Mouse (Mus musculus): ENCODE results near the gene Rasal3. TPM values are rescaled to one million over a fixed set of nuclear protein-coding genes. Genes with fewer than 3 reads are reported as not detected.

The Rasal3 gene
- polyA plus RNA-seq, 1 experiment: 0.96 TPM

- Histone ChIP-seq H3K9me3 (replicated peaks; ENCODE audit: control insufficient read depth, insufficient read depth, low read length, poor library complexity, severe bottlenecking) (no peaks in the 10 kb centered on the region), H3K4me1 (ENCODE audit: control insufficient read depth, insufficient read depth, low read length) (no peaks in the 10 kb centered on the region), H3K27ac (ENCODE audit: insufficient read depth, low read length) (no peak overlapping the region), H3K9ac (ENCODE audit: low read depth, poor library complexity, severe bottlenecking) (peak overlapping the region; percentile 9; the same call in 1 of the 2 replicates), H3K4me3 (ENCODE audit: low read depth, low read length) (no peak overlapping the region), H3K36me3 (ENCODE audit: control insufficient read depth, insufficient read depth, low read length, poor library complexity, severe bottlenecking) (peaks cover 18% of the 10 kb centered on the region), H3K27me3 (ENCODE audit: control insufficient read depth, insufficient read depth, low read length, poor library complexity, severe bottlenecking) (no peaks in the 10 kb centered on the region)
- TF ChIP-seq CTCF (IDR thresholded peaks at IDR 0.05; ENCODE audit: low read depth, low read length) (no peak), EP300 (IDR thresholded peaks at IDR 0.05; ENCODE audit: insufficient read depth, low read depth, low read length) (no peak)
Measured at GRCm38 (mm10) chr17:32351269-32351668, 52.1 kb downstream of the Rasal3 start.

- Histone ChIP-seq H3K36me3 (ENCODE audit: control insufficient read depth, insufficient read depth, low read length, poor library complexity, severe bottlenecking) (peaks cover 11% of the 10 kb centered on the region), H3K9me3 (replicated peaks; ENCODE audit: control insufficient read depth, insufficient read depth, low read length, poor library complexity, severe bottlenecking) (no peaks in the 10 kb centered on the region), H3K4me1 (ENCODE audit: control insufficient read depth, insufficient read depth, low read length) (no peaks in the 10 kb centered on the region), H3K27me3 (ENCODE audit: control insufficient read depth, insufficient read depth, low read length, poor library complexity, severe bottlenecking) (no peaks in the 10 kb centered on the region), H3K9ac (ENCODE audit: low read depth, poor library complexity, severe bottlenecking) (peak within 1 kb of the TSS; percentile 43), H3K27ac (ENCODE audit: insufficient read depth, low read length) (no peak within 1 kb of the TSS; the same call in 1 of the 2 replicates), H3K4me3 (ENCODE audit: low read depth, low read length) (peak within 1 kb of the TSS; percentile 83)
- TF ChIP-seq CTCF (IDR thresholded peaks at IDR 0.05; ENCODE audit: low read depth, low read length): no peak
- no peak for TF ChIP-seq EP300 (IDR thresholded peaks at IDR 0.05; ENCODE audit: insufficient read depth, low read depth, low read length)
- peak; percentile 68 for TF ChIP-seq POLR2A (IDR thresholded peaks at IDR 0.05; ENCODE audit: insufficient read depth, low read length)
Measured at GRCm38 (mm10) chr17:32350382-32350983, 52.9 kb downstream of the Rasal3 start, which contains the start of gene Akap8l. TSS of gene Akap8l (minus strand) at chr17:32350607.

GRCm38 (mm10) chr17:32349851-32350381, 53.5 kb downstream of the Rasal3 start:
- H3K4me3 ChIP-seq (ENCODE audit: low read depth, low read length): peak overlapping the region; percentile 83
- no peak for TF ChIP-seq CTCF (IDR thresholded peaks at IDR 0.05; ENCODE audit: low read depth, low read length)
- no peak for TF ChIP-seq EP300 (IDR thresholded peaks at IDR 0.05; ENCODE audit: insufficient read depth, low read depth, low read length)
- no peak for TF ChIP-seq POLR2A (IDR thresholded peaks at IDR 0.05; ENCODE audit: insufficient read depth, low read length)
- peaks cover 5% of the 10 kb centered on the region for H3K36me3 ChIP-seq (ENCODE audit: control insufficient read depth, insufficient read depth, low read length, poor library complexity, severe bottlenecking)
- H3K27ac ChIP-seq (ENCODE audit: insufficient read depth, low read length): no peak overlapping the region
- no peaks in the 10 kb centered on the region for H3K4me1 ChIP-seq (ENCODE audit: control insufficient read depth, insufficient read depth, low read length)
- H3K27me3 ChIP-seq (ENCODE audit: control insufficient read depth, insufficient read depth, low read length, poor library complexity, severe bottlenecking): no peaks in the 10 kb centered on the region
- H3K9me3 ChIP-seq (replicated peaks; ENCODE audit: control insufficient read depth, insufficient read depth, low read length, poor library complexity, severe bottlenecking): no peaks in the 10 kb centered on the region
- peak overlapping the region; percentile 43 for H3K9ac ChIP-seq (ENCODE audit: low read depth, poor library complexity, severe bottlenecking)

- TF ChIP-seq CTCF (IDR thresholded peaks at IDR 0.05; ENCODE audit: low read depth, low read length) (peak; percentile 84), EP300 (IDR thresholded peaks at IDR 0.05; ENCODE audit: insufficient read depth, low read depth, low read length) (no peak), POLR2A (IDR thresholded peaks at IDR 0.05; ENCODE audit: insufficient read depth, low read length) (no peak)
- Histone ChIP-seq H3K4me1 (ENCODE audit: control insufficient read depth, insufficient read depth, low read length) (no peaks in the 10 kb centered on the region), H3K9me3 (replicated peaks; ENCODE audit: control insufficient read depth, insufficient read depth, low read length, poor library complexity, severe bottlenecking) (no peaks in the 10 kb centered on the region), H3K27me3 (ENCODE audit: control insufficient read depth, insufficient read depth, low read length, poor library complexity, severe bottlenecking) (no peaks in the 10 kb centered on the region), H3K36me3 (ENCODE audit: control insufficient read depth, insufficient read depth, low read length, poor library complexity, severe bottlenecking) (peaks cover 5% of the 10 kb centered on the region; the same call in 1 of the 2 replicates), H3K4me3 (ENCODE audit: low read depth, low read length) (peak overlapping the region; percentile 31), H3K27ac (ENCODE audit: insufficient read depth, low read length) (peak overlapping the region; percentile 8; the same call in 1 of the 2 replicates), H3K9ac (ENCODE audit: low read depth, poor library complexity, severe bottlenecking) (peak overlapping the region; percentile 43)
Measured at GRCm38 (mm10) chr17:32349037-32349732, 54.2 kb downstream of the Rasal3 start.

GRCm38 (mm10) chr17:32348406-32348805, 55.0 kb downstream of the Rasal3 start:
- Histone ChIP-seq H3K4me3 (ENCODE audit: low read depth, low read length) (no peak overlapping the region), H3K27ac (ENCODE audit: insufficient read depth, low read length) (no peak overlapping the region), H3K9ac (ENCODE audit: low read depth, poor library complexity, severe bottlenecking) (no peak overlapping the region), H3K4me1 (ENCODE audit: control insufficient read depth, insufficient read depth, low read length) (no peaks in the 10 kb centered on the region), H3K36me3 (ENCODE audit: control insufficient read depth, insufficient read depth, low read length, poor library complexity, severe bottlenecking) (peaks cover 5% of the 10 kb centered on the region), H3K9me3 (replicated peaks; ENCODE audit: control insufficient read depth, insufficient read depth, low read length, poor library complexity, severe bottlenecking) (no peaks in the 10 kb centered on the region), H3K27me3 (ENCODE audit: control insufficient read depth, insufficient read depth, low read length, poor library complexity, severe bottlenecking) (no peaks in the 10 kb centered on the region)
- TF ChIP-seq EP300 (IDR thresholded peaks at IDR 0.05; ENCODE audit: insufficient read depth, low read depth, low read length) (no peak), CTCF (IDR thresholded peaks at IDR 0.05; ENCODE audit: low read depth, low read length) (no peak), POLR2A (IDR thresholded peaks at IDR 0.05; ENCODE audit: insufficient read depth, low read length) (no peak)

- Histone ChIP-seq H3K27me3 (ENCODE audit: control insufficient read depth, insufficient read depth, low read length, poor library complexity, severe bottlenecking) (no peaks in the 10 kb centered on the region), H3K27ac (ENCODE audit: insufficient read depth, low read length) (no peak overlapping the region), H3K4me3 (ENCODE audit: low read depth, low read length) (no peak overlapping the region), H3K4me1 (ENCODE audit: control insufficient read depth, insufficient read depth, low read length) (no peaks in the 10 kb centered on the region), H3K9me3 (replicated peaks; ENCODE audit: control insufficient read depth, insufficient read depth, low read length, poor library complexity, severe bottlenecking) (no peaks in the 10 kb centered on the region), H3K36me3 (ENCODE audit: control insufficient read depth, insufficient read depth, low read length, poor library complexity, severe bottlenecking) (peaks cover 13% of the 10 kb centered on the region), H3K9ac (ENCODE audit: low read depth, poor library complexity, severe bottlenecking) (no peak overlapping the region)
- TF ChIP-seq EP300 (IDR thresholded peaks at IDR 0.05; ENCODE audit: insufficient read depth, low read depth, low read length): no peak
- TF ChIP-seq CTCF (IDR thresholded peaks at IDR 0.05; ENCODE audit: low read depth, low read length): no peak
- no peak for TF ChIP-seq POLR2A (IDR thresholded peaks at IDR 0.05; ENCODE audit: insufficient read depth, low read length)
Measured at GRCm38 (mm10) chr17:32341102-32341501, 62.3 kb downstream of the Rasal3 start.

Other genes with a start within 250 kb of the Rasal3 start
- gene Notch3, start 236.7 kb downstream of the Rasal3 start, polyA plus RNA-seq (2011; ENCODE audit: insufficient read depth, insufficient read length, low read depth, missing spikeins): 75.6 and 83.8 TPM in 2 replicates
- gene Ephx3, start 214.0 kb downstream of the Rasal3 start, polyA plus RNA-seq (2011; ENCODE audit: insufficient read depth, insufficient read length, low read depth, missing spikeins): 0.76 and 1.3 TPM in 2 replicates
- gene Brd4, start 118.9 kb downstream of the Rasal3 start, polyA plus RNA-seq (2011; ENCODE audit: insufficient read depth, insufficient read length, low read depth, missing spikeins): 190 and 191 TPM in 2 replicates
- 135 and 154 TPM in 2 replicates for gene Akap8, start 82.3 kb downstream of the Rasal3 start, polyA plus RNA-seq (2011; ENCODE audit: insufficient read depth, insufficient read length, low read depth, missing spikeins)
- 67.7 and 78.8 TPM in 2 replicates for gene Akap8l, start 53.0 kb downstream of the Rasal3 start, polyA plus RNA-seq (2011; ENCODE audit: insufficient read depth, insufficient read length, low read depth, missing spikeins)
- 56.3 and 69.9 TPM in 2 replicates for gene Wiz, start 14.1 kb downstream of the Rasal3 start, polyA plus RNA-seq (2011; ENCODE audit: insufficient read depth, insufficient read length, low read depth, missing spikeins)
- gene Pglyrp2, start 20.6 kb upstream of the Rasal3 start, polyA plus RNA-seq (2011; ENCODE audit: insufficient read depth, insufficient read length, low read depth, missing spikeins): not detected in 2 replicates
- 0.88 and 1.2 TPM in 2 replicates for gene Cyp4f39, start 49.1 kb upstream of the Rasal3 start, polyA plus RNA-seq (2011; ENCODE audit: insufficient read depth, insufficient read length, low read depth, missing spikeins)
- gene Cyp4f17, start 102.5 kb upstream of the Rasal3 start, polyA plus RNA-seq (2011; ENCODE audit: insufficient read depth, insufficient read length, low read depth, missing spikeins): 10.4 and 11.5 TPM in 2 replicates
- gene Cyp4f16, start 133.0 kb upstream of the Rasal3 start, polyA plus RNA-seq (2011; ENCODE audit: insufficient read depth, insufficient read length, low read depth, missing spikeins): 16.3 and 17.2 TPM in 2 replicates
- gene Cyp4f37, start 217.7 kb upstream of the Rasal3 start, polyA plus RNA-seq (2011; ENCODE audit: insufficient read depth, insufficient read length, low read depth, missing spikeins): not detected in 2 replicates